Comparison of ENCODE assay signal across 8 mouse cellular contexts in the genomic region with DNA sequence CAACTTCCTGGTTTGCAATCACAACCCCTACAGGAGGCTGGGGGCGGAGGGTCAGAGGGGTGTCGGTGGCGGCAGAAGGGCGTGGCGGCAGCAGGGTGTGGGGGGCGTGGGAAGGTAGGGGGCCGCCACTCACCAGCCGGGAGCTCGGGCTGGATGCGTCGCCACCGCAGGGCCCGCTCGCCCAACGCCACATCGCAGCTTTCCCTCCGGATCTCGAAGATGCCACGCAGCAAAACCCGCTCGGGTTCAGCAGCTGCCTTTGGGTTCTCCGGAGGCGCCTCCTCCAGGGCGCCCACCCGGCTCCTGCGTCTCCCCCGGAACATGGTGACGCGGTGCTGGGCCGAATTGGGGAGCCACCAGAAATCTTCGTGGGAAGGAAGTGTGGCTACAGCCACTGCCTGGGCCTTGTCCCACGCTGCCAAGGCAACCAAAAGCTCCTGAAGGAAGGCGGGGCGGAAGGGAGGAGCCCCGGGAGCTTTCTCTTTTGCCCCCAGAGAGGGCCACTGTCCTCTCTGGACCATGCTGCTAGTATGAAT. TPM values are rescaled to one million over a fixed set of nuclear protein-coding genes. Genes with fewer than 3 reads are reported as not detected.
A peak's percentile ranks its signal among the peaks of the same experiment; 100 is the strongest.
DNase-seq lines count a peak whose midpoint lies in the region; ATAC-seq and TF ChIP-seq lines count a peak whose summit lies in the region.

No protein-coding gene starts in this region.

- H3K4me2 ChIP-seq in forebrain, embryonic 16.5 days (ENCODE audit: low read length): peak overlapping the region; percentile 69
- H3K4me2 ChIP-seq in hindbrain, embryonic 15.5 days: peak overlapping the region; percentile 93
- peak overlapping the region; percentile 60 for H3K4me2 ChIP-seq in liver, embryonic 16.5 days (ENCODE audit: low read depth, low read length)

- peak; percentile 59; the same call in 1 of the 2 replicates for ATAC-seq in forebrain, embryonic 16.5 days
- peak; percentile 42; the same call in 1 of the 2 replicates for ATAC-seq in hindbrain, embryonic 15.5 days (ENCODE audit: low FRiP score, low read depth)
- no peak for ATAC-seq in liver, embryonic 16.5 days (ENCODE audit: low read depth)

- peaks cover 8% of the 10 kb centered on the region for H3K4me1 ChIP-seq in forebrain, embryonic 16.5 days (replicated peaks; ENCODE audit: control insufficient read depth, insufficient read depth, low read length)
- H3K4me1 ChIP-seq in hindbrain, embryonic 15.5 days (replicated peaks): peaks cover 11% of the 10 kb centered on the region
- no peaks in the 10 kb centered on the region; the same call in 1 of the 2 replicates for H3K4me1 ChIP-seq in liver, embryonic 16.5 days (ENCODE audit: control insufficient read depth, low read depth, low read length)
- H3K4me1 ChIP-seq in olfactory bulb, adult 2 months (ENCODE audit: control insufficient read depth, insufficient read depth, low read length): peaks cover 6% of the 10 kb centered on the region; the same call in 1 of the 2 replicates

- peak; percentile 25 to 39 for DNase-seq in frontal cortex, postnatal 36 days (ENCODE audit: low spot score in 2 of 2)
- no peak for DNase-seq in frontal cortex, postnatal 10 days (ENCODE audit: low spot score in 2 of 2)
- peak; percentile 76 for DNase-seq in cerebellum, adult 11-12 months
- DNase-seq in layer of hippocampus, adult 9-10 months (ENCODE audit: low spot score): no peak

- peaks cover 17% of the 10 kb centered on the region for H3K27me3 ChIP-seq in forebrain, embryonic 16.5 days (replicated peaks; ENCODE audit: control insufficient read depth, insufficient read depth, low read length)
- peaks cover 26% of the 10 kb centered on the region for H3K27me3 ChIP-seq in hindbrain, embryonic 15.5 days
- H3K27me3 ChIP-seq in liver, embryonic 16.5 days (ENCODE audit: control insufficient read depth, insufficient read depth, low read depth, low read length): peaks cover 7% of the 10 kb centered on the region

- H3K4me3 ChIP-seq in forebrain, embryonic 16.5 days (replicated peaks; ENCODE audit: low read length): peak overlapping the region; percentile 39
- peak overlapping the region; percentile 43 for H3K4me3 ChIP-seq in hindbrain, embryonic 15.5 days
- H3K4me3 ChIP-seq in liver, embryonic 16.5 days (ENCODE audit: low read depth, low read length): peak overlapping the region; percentile 59
- H3K4me3 ChIP-seq in olfactory bulb, adult 2 months (ENCODE audit: insufficient read depth, low read depth, low read length): peak overlapping the region; percentile 25

- peak overlapping the region; percentile 36 for H3K9ac ChIP-seq in forebrain, embryonic 16.5 days (replicated peaks; ENCODE audit: low read depth, low read length)
- H3K9ac ChIP-seq in hindbrain, embryonic 15.5 days: peak overlapping the region; percentile 43
- peak overlapping the region; percentile 20; the same call in 1 of the 2 replicates for H3K9ac ChIP-seq in liver, embryonic 16.5 days (ENCODE audit: low read depth, low read length)

- TF ChIP-seq CTCF in olfactory bulb, adult 2 months (IDR thresholded peaks at IDR 0.05; ENCODE audit: insufficient read depth, low read depth, low read length): no peak

- H3K9me3 ChIP-seq in forebrain, embryonic 16.5 days (ENCODE audit: control insufficient read depth, low read length): no peaks in the 10 kb centered on the region
- no peaks in the 10 kb centered on the region for H3K9me3 ChIP-seq in hindbrain, embryonic 15.5 days
- H3K9me3 ChIP-seq in liver, embryonic 16.5 days (replicated peaks; ENCODE audit: control insufficient read depth, low read length): no peaks in the 10 kb centered on the region

- under 1% methylated on average over 35 of the region's 35 CpGs for WGBS in forebrain, embryonic 16.5 days
- WGBS in hindbrain, embryonic 15.5 days: under 1% methylated on average over 34 of the region's 35 CpGs
- 0% methylated on average over 35 of the region's 35 CpGs for WGBS in liver, embryonic 16.5 days (ENCODE audit: insufficient replicate concordance)
- 4% methylated on average over 34 of the region's 35 CpGs for WGBS in olfactory bulb, adult 2 months

- no peak for TF ChIP-seq POLR2A in olfactory bulb, adult 2 months (IDR thresholded peaks at IDR 0.05; ENCODE audit: insufficient read depth, low read depth, low read length)

- H3K27ac ChIP-seq in forebrain, embryonic 16.5 days (ENCODE audit: low read length): no peak overlapping the region
- no peak overlapping the region for H3K27ac ChIP-seq in hindbrain, embryonic 15.5 days (replicated peaks)
- no peak overlapping the region for H3K27ac ChIP-seq in liver, embryonic 16.5 days (ENCODE audit: low read length)
- H3K27ac ChIP-seq in olfactory bulb, adult 2 months (ENCODE audit: insufficient read depth, low read depth, low read length): no peak overlapping the region

- no peaks in the 10 kb centered on the region for H3K36me3 ChIP-seq in forebrain, embryonic 16.5 days (ENCODE audit: control insufficient read depth, insufficient read depth)
- no peaks in the 10 kb centered on the region for H3K36me3 ChIP-seq in hindbrain, embryonic 15.5 days
- no peaks in the 10 kb centered on the region for H3K36me3 ChIP-seq in liver, embryonic 16.5 days (ENCODE audit: control insufficient read depth, insufficient read depth)

RNA-seq across cellular contexts. Expression of a gene that starts 27.9 kb away (rescaled TPM):
- polyA plus RNA-seq in forebrain, embryonic 16.5 days (2015; fragmentation: Nextera tagmentation; extraction: Ambion mirVana): 55.8 and 68.6 TPM in 2 replicates
- 47.0 and 48.7 TPM in 2 replicates for polyA plus RNA-seq in hindbrain, embryonic 15.5 days (2015; fragmentation: Nextera tagmentation; extraction: Ambion mirVana)
- polyA plus RNA-seq in liver, embryonic 16.5 days (2015; fragmentation: Nextera tagmentation; extraction: Ambion mirVana): 0.05 TPM in 1 of 2 replicates, not detected in the other
- polyA plus RNA-seq in olfactory bulb, adult 2 months (2012; ENCODE audit: insufficient read depth, insufficient read length, low replicate concordance, missing spikeins): not detected in 2 replicates

RNA-seq across cellular contexts. Expression of a gene that starts 27.9 kb away (rescaled TPM):
- polyA plus RNA-seq in forebrain, embryonic 16.5 days (2015; fragmentation: Nextera tagmentation; extraction: Ambion mirVana): 1.3 and 1.5 TPM in 2 replicates
- 2.5 and 3.3 TPM in 2 replicates for polyA plus RNA-seq in hindbrain, embryonic 15.5 days (2015; fragmentation: Nextera tagmentation; extraction: Ambion mirVana)
- polyA plus RNA-seq in liver, embryonic 16.5 days (2015; fragmentation: Nextera tagmentation; extraction: Ambion mirVana): 5.0 and 5.7 TPM in 2 replicates
- polyA plus RNA-seq in olfactory bulb, adult 2 months (2012; ENCODE audit: insufficient read depth, insufficient read length, low replicate concordance, missing spikeins): not detected in 2 replicates

Comparison
In these comparisons a context has a peak if more than half of its experiments do, and no peak if none do; other contexts are left out.
1. DNase-seq: peak in frontal cortex, postnatal 36 days (2 of 2) and cerebellum, adult 11-12 months (single experiment); none in frontal cortex, postnatal 10 days (0 of 2) and layer of hippocampus, adult 9-10 months (single experiment).
2. RNA of a gene that starts 27.9 kb away (polyA plus RNA-seq): 55.8 to 68.6 TPM in forebrain, embryonic 16.5 days and 47.0 to 48.7 TPM in hindbrain, embryonic 15.5 days; 0.05 TPM in liver, embryonic 16.5 days and not detected in olfactory bulb, adult 2 months; every median in the first group is over 10 times any median in the second.
3. Peak in every context shown above with its lines, with median percentiles within 50 percentile points of each other: H3K4me2 ChIP-seq, H3K4me3 ChIP-seq and H3K9ac ChIP-seq.